Mouse (Mus musculus): Measurements from ENCODE around the gene Tssk4.

Gene Tssk4

GRCm38 (mm10) chr14:55649884-55650283, at the start of gene Tssk4:
Tssk4 (plus strand) TSS chr14:55650184.
- no peak for DNase-seq

DNA sequence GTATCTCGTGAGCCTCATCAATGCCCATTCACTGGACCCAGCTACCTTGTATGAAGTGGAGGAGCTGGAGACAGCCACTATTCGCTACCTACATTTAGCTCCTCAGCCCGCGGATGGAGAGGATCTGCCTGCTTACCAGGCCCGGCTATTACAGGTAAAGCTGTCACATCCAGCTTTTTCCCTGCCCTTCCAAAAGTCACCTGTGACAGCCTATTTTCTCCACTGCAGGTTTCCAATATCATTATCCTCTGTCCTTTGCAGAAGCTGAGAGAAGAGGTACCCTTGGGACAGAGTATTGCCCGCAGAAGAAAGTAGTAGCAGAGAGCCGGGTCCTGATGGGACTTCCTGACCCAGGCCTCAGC, 46.7 kb upstream of the Tssk4 start, which contains the start of gene Irf9:
Gene Irf9, plus strand, starts transcription at position 301 of the 362 bp plus-strand sequence.
- DNase-seq = no peak

DNA sequence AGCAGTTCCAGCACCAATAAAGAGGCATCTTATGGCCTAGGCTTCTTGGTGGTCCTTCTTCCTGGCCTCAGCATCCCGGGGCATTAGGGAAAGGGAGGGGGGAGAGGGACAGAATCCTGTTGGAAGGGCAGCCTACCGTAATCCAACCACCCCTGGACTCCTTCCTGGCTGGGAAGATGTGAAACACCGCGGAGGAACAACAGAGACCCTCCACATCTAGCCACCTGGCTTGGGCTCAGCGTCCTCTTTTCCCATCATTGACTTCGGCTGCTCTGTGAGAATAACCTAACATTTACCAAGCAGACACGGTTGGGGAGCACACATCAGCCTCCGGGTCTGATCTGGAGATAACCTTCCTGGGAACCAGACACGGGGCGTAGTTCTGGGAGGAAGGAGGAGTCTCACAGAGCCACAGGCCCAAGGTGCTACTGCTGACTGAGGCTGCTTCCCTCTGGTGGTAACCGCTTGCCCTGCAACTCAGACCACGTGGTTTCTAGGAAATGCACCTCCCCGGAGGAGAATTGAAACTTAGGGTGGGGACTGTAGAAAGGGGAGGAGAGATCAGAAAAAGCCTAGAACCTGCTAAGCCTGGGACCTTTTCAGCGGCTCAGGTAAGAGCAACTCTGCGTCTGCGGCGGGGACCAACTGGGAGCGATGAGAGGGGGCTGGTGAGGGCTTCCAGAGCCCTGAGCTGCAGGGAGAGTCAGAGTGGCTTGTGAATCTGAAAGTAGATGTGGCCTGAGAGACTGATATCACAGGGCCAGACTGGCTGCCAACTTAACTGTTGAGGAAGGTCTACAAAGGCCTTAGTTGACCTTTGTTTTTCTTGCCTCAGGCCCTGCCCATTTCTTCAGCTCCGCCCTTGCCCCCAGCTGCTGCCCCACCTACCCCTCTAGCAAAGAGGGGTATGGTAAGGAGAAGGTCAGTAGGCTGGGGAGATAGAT, 46.1 kb upstream of the Tssk4 start:
- peak; percentile 79 for DNase-seq

- no peak for DNase-seq
Observed at GRCm38 (mm10) chr14:55604823-55605222, 45.2 kb upstream of the Tssk4 start.

DNA sequence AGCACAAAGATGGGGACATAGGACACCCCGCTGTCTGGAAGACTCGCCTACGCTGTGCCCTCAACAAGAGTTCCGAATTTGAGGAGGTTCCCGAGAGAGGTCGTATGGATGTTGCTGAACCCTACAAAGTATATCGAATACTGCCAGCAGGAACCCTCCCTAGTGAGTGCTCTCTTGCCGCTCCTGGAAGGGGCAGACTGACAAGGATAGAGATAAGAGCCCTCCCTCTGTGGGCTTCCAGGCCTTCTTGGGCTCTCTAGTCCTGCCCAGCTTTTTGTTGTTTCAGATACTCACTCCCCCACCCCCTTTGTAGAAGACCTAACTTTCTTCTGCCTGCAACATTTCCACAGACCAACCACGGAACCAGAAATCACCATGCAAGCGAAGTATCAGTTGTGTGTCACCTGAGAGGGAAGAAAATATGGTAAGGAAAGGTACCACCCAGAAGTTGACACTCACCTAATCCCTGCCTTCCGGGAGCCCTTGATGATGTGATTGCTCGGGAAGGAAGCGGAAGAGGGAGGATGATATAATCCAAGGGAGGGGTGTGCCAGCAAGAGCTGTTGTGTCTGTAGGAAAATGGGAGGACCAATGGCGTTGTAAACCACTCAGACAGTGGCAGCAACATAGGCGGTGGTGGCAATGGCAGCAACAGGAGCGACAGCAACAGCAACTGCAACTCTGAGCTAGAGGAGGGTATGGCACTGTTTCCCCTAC, 44.1 kb upstream of the Tssk4 start:
- DNase-seq = no peak

GRCm38 (mm10) chr14:55608339-55608738, 41.6 kb upstream of the Tssk4 start:
- DNase-seq = no peak

- DNase-seq = no peak
Observed at GRCm38 (mm10) chr14:55613346-55613745, 36.6 kb upstream of the Tssk4 start.

DNA sequence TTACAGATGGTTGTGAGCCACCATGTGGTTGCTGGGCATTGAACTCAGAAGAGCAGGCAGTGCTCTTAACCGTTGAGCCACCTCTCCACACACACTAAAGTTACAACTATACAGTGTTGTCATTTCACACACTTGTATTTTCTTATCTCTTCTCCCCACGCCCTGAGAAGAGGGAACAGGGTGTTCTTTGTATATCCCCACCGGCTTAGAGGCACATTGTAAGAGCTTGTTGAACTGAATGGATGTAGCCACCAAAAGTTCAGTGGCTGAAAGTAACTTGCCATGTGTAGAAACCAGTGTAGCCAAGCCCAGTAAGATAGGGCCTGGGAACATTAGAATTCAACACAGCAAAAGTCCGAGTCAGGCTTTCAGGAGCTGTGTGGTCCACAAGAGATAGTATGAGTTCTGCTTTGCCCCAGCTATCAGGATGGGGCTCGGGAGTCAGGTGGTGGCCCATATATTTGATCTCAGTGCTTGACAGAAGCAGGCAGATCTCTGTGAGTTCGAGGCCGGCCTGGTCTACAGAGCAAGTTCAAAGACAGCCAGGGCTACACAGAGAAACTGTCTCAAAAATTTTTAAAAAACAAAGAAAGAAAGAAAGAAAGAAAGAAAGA, 35.3 kb upstream of the Tssk4 start:
- no peak for DNase-seq

DNA sequence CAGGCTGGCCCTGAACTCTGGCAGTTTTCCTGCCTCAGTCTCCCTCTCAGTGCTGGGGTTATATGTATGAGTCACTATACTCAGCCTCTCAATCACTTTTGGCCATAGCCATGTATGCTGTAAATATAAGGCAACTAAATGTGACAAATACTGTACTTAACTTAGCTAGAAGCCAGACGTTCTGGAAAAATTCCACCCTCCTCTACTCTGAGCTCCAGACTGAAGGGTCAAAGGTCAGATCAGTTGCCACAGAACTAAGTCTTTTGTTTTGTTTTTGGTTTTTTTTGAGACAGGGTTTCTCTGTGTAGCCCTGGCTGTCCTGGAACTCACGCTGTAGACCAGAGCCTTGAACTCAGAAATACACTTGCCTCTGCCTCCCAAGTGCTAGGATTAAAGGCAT, 34.1 kb upstream of the Tssk4 start:
- no peak for DNase-seq

DNA sequence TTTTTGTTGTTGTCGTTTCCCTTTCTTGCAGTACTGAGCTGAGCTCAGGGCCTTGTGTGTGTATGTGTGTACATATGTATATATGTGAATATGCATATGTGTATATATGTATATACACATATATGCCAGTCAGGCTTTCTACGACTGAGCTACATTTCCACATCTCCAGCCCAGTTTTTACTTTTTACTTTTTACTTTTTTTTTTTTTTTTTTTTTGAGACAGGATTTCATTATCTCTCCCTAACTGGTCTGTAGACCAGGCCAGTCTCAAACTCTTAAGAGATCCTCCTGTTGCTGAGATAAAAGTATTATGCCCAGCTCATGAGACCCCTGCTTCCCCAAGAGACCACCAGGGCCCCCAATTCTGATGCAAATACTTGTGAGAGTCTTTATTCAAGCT, 33.1 kb upstream of the Tssk4 start:
- DNase-seq = no peak

DNA sequence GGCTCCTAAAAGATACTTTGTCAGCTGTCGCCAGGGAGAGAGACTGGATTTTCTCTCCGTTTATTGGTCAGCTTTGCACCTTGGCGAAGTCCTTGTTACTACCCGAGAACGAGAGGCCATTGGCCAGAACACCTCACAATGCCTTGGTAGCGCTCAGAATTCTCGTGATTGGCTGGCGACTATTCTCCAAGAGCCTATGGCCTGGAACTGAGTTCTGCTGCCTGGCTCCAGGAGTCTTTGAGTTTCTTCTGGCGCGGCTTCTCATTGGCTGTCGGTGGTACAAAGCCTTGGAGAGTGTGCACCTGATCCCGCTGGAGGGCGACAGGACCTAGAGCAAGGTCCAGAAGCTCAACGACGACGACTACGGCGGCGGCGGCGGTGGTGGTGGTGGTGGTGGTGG, 32.2 kb upstream of the Tssk4 start, which contains the start of gene Rec8:
Gene Rec8, plus strand, starts transcription at position 216 of the 400 bp plus-strand sequence.
- DNase-seq = no peak

DNA sequence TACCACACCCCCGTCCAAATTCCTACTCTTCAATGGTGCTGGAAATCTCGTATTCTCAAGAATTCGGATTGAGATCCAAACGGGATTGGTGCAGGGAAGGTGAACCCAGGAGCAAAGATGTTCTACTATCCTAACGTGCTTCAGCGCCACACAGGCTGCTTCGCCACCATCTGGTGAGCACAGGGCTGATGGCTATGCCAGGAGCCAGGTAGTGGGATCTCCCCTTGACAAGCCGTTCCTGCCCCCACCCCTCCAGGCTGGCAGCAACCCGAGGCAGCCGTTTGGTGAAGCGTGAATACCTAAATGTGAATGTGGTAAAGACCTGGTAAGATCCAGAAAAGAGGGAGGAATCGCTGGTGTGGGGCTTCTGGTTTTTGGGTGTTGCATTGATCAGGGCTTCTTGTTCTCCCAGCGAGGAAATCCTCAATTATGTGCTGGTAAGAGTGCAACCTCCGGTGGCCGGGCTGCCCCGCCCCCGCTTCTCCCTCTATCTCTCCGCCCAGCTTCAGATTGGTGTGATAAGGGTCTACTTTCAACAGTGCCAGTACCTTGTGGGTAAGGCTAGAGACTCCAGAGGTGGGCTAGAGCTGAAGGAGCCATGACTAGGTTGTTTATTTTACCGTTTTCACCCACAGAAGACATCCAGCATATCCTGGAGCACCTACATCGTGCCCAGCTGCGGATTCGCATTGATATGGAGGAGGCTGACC, 31.3 kb upstream of the Tssk4 start:
- DNase-seq = no peak

DNA sequence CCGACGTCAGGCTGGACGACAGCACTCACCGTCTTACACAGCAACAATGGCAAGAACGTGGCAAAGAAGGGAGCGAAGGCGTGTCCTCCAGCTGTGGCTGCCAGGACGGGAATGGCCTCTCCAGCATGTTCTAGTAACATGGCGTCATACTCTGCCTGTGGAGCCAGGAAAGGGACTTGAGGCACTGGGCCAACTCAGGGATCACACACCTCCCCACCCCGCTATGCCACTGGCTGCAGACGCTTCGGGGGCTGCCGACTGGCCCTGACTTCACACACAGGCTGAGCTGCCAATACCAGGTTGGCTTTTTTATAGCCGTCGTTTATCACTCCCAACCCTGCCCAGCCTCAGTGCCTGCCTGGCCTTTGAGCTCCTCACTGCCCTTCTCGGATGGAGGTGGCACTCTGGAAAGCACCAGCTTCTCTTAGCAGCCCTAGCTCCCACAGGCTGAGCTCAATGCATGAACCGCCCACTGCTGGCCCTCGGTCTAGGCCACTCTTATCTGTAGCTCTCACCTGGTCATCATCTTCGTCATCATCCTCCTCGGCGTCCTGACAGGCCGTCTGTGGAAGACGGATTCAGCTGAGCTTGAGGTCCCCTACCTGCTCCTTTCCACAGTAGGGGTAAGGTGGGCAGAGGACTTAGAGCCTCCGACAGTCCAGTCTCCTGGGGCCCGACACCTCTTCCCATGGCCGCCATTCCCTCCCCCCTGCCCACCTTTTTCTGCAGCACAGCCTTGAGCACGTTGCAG, 21.7 kb upstream of the Tssk4 start:
- DNase-seq = no peak

- peak; percentile 31 for DNase-seq
Observed at GRCm38 (mm10) chr14:55629312-55629711, 20.7 kb upstream of the Tssk4 start.

GRCm38 (mm10) chr14:55634874-55635522, 15.0 kb upstream of the Tssk4 start:
- peak; percentile 32 for DNase-seq

GRCm38 (mm10) chr14:55635523-55636007, 14.4 kb upstream of the Tssk4 start, which contains the start of gene Ipo4:
Ipo4 (minus strand) TSS chr14:55635957.
- peak; percentile 85 for DNase-seq

DNA sequence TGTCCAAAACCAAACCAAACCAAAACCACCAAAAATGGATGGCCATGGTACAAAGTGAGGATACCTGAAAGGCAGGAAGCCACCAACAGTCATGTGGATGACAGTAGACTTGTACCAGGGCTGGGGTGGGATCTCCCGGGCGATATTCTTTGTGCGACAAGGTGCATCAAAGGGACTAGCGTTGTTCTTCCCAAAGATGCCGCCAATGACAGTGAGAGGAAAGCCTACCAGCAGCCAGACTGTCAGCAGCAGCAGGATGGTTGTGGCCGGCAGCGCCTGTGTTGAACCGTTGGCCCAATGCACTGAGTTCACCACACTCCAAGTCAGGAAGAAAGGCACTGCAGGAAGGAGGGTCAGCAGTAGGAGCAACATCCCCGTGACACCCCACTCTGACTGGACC, 12.2 kb upstream of the Tssk4 start, which contains the start of gene Gm49378:
Gene Gm49378, minus strand, starts transcription at position 101 of the 400 bp plus-strand sequence.
- no peak for DNase-seq

GRCm38 (mm10) chr14:55640816-55641215, 9.2 kb upstream of the Tssk4 start:
- no peak for DNase-seq

GRCm38 (mm10) chr14:55641291-55641690, 8.7 kb upstream of the Tssk4 start:
- no peak for DNase-seq

DNA sequence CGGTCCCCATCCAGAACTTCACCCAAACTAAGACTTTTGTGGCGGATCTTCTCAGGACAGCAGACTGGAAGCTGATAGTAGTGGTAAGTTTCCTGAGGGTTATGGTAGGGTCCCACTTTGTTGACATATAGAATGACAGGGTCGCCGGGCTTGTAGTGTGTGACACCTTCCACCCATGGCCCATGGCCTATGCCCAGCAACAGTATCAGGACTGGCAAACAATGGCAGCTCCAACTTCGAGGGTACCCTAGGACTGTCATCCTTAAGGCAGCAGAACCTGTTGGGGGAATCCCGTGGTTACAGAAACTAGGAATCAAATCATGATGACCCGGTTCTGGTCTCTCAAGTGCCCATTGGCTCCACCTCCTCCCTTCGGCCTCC, 7.3 kb upstream of the Tssk4 start:
- DNase-seq = no peak

All from right cerebral cortex, postnatal 4 days (tissue).